Mouse (Mus musculus): Measurements from ENCODE around the gene Stap1. TPM values are rescaled to one million over a fixed set of nuclear protein-coding genes. Genes with fewer than 3 reads are reported as not detected.

Stap1 gene
- polyA plus RNA-seq, 1 experiment, result 0.08 TPM

- Histone ChIP-seq H3K4me3 (peak overlapping the region; percentile 67), H3K79me2 (ENCODE audit: control insufficient read depth, insufficient read depth) (peaks cover 36% of the 10 kb centered on the region), H3K36me3 (ENCODE audit: control insufficient read depth, insufficient read depth) (no peaks in the 10 kb centered on the region), H3K27me3 (ENCODE audit: control insufficient read depth, insufficient read depth, insufficient read length) (no peaks in the 10 kb centered on the region), H3K4me2 (ENCODE audit: low read depth) (peak overlapping the region; percentile 96), H3ac (ENCODE audit: control insufficient read depth, insufficient read length) (no peak overlapping the region)
- TF ChIP-seq POLR2AphosphoS2 (IDR thresholded peaks at IDR 0.05; ENCODE audit: insufficient read length, low read depth) (no peak), USF1 (IDR thresholded peaks at IDR 0.05; ENCODE audit: low read depth) (peak; percentile 87)
Measured at GRCm38 (mm10) chr5:86065876-86066550, 5.5 kb upstream of the Stap1 start.

- Histone ChIP-seq H3K79me2 (ENCODE audit: control insufficient read depth, insufficient read depth) (peaks cover 32% of the 10 kb centered on the region), H3K27me3 (ENCODE audit: control insufficient read depth, insufficient read depth, insufficient read length) (no peaks in the 10 kb centered on the region), H3ac (ENCODE audit: control insufficient read depth, insufficient read length) (no peak overlapping the region), H3K4me3 (peak overlapping the region; percentile 67), H3K4me2 (ENCODE audit: low read depth) (peak overlapping the region; percentile 96), H3K36me3 (ENCODE audit: control insufficient read depth, insufficient read depth) (no peaks in the 10 kb centered on the region)
- TF ChIP-seq MYOG (IDR thresholded peaks at IDR 0.05; ENCODE audit: control insufficient read depth in 1 of 3, insufficient read depth in 1 of 3, insufficient read length in 2 of 3, low read depth in 2 of 3), result no peak
- no peak for TF ChIP-seq USF1 (IDR thresholded peaks at IDR 0.05; ENCODE audit: low read depth)
- TF ChIP-seq TCF12 (IDR thresholded peaks at IDR 0.05; ENCODE audit: insufficient read depth, poor library complexity, severe bottlenecking), result no peak
- TF ChIP-seq POLR2A (IDR thresholded peaks at IDR 0.05; ENCODE audit: insufficient read length, low read depth), result no peak
- no peak for TF ChIP-seq MAX (IDR thresholded peaks at IDR 0.05; ENCODE audit: low read depth)
- no peak for TF ChIP-seq E2F4 (IDR thresholded peaks at IDR 0.05; ENCODE audit: insufficient read depth)
- no peak for TF ChIP-seq REST (IDR thresholded peaks at IDR 0.05; ENCODE audit: insufficient read depth, insufficient read length)
- no peak for TF ChIP-seq TCF3 (IDR thresholded peaks at IDR 0.05; ENCODE audit: insufficient read length, low read depth)
- no peak for TF ChIP-seq POLR2AphosphoS2 (IDR thresholded peaks at IDR 0.05; ENCODE audit: insufficient read length, low read depth)
- TF ChIP-seq CEBPB (IDR thresholded peaks at IDR 0.05; ENCODE audit: insufficient read depth, poor library complexity, severe bottlenecking), result no peak
- no peak for TF ChIP-seq MYOD1 (IDR thresholded peaks at IDR 0.05; ENCODE audit: control insufficient read depth in 1 of 3, insufficient read length in 2 of 3, low read depth in 2 of 3)
- TF ChIP-seq SRF (IDR thresholded peaks at IDR 0.05; ENCODE audit: control insufficient read depth, insufficient read length, low read depth), result no peak
Measured at GRCm38 (mm10) chr5:86066551-86066929, 5.0 kb upstream of the Stap1 start.

GRCm38 (mm10) chr5:86068451-86068850 lies 3.1 kb upstream of the Stap1 start:
- no peak overlapping the region for H3ac ChIP-seq (ENCODE audit: control insufficient read depth, insufficient read length)
- no peaks in the 10 kb centered on the region for H3K36me3 ChIP-seq (ENCODE audit: control insufficient read depth, insufficient read depth)
- no peak overlapping the region for H3K4me2 ChIP-seq (ENCODE audit: low read depth)
- peaks cover 14% of the 10 kb centered on the region for H3K79me2 ChIP-seq (ENCODE audit: control insufficient read depth, insufficient read depth)
- no peaks in the 10 kb centered on the region for H3K27me3 ChIP-seq (ENCODE audit: control insufficient read depth, insufficient read depth, insufficient read length)
- TF ChIP-seq POLR2A (IDR thresholded peaks at IDR 0.05; ENCODE audit: insufficient read length, low read depth) (no peak), TCF12 (IDR thresholded peaks at IDR 0.05; ENCODE audit: insufficient read depth, poor library complexity, severe bottlenecking) (no peak), TCF3 (IDR thresholded peaks at IDR 0.05; ENCODE audit: insufficient read length, low read depth) (no peak), SRF (IDR thresholded peaks at IDR 0.05; ENCODE audit: control insufficient read depth, insufficient read length, low read depth) (no peak), CEBPB (IDR thresholded peaks at IDR 0.05; ENCODE audit: insufficient read depth, poor library complexity, severe bottlenecking) (no peak), MYOD1 (IDR thresholded peaks at IDR 0.05; ENCODE audit: control insufficient read depth in 1 of 3, insufficient read length in 2 of 3, low read depth in 2 of 3) (no peak), MYOG (IDR thresholded peaks at IDR 0.05; ENCODE audit: control insufficient read depth in 1 of 3, insufficient read depth in 1 of 3, insufficient read length in 2 of 3, low read depth in 2 of 3) (no peak), E2F4 (IDR thresholded peaks at IDR 0.05; ENCODE audit: insufficient read depth) (no peak), POLR2AphosphoS2 (IDR thresholded peaks at IDR 0.05; ENCODE audit: insufficient read length, low read depth) (no peak), USF1 (IDR thresholded peaks at IDR 0.05; ENCODE audit: low read depth) (no peak), MAX (IDR thresholded peaks at IDR 0.05; ENCODE audit: low read depth) (no peak), REST (IDR thresholded peaks at IDR 0.05; ENCODE audit: insufficient read depth, insufficient read length) (no peak)
- no peak overlapping the region for H3K4me3 ChIP-seq

GRCm38 (mm10) chr5:86069121-86069520 lies 2.4 kb upstream of the Stap1 start:
- Histone ChIP-seq H3K4me3 (no peak overlapping the region), H3K27me3 (ENCODE audit: control insufficient read depth, insufficient read depth, insufficient read length) (no peaks in the 10 kb centered on the region), H3ac (ENCODE audit: control insufficient read depth, insufficient read length) (no peak overlapping the region), H3K4me2 (ENCODE audit: low read depth) (no peak overlapping the region), H3K79me2 (ENCODE audit: control insufficient read depth, insufficient read depth) (peaks cover 8% of the 10 kb centered on the region), H3K36me3 (ENCODE audit: control insufficient read depth, insufficient read depth) (no peaks in the 10 kb centered on the region)
- TF ChIP-seq E2F4 (IDR thresholded peaks at IDR 0.05; ENCODE audit: insufficient read depth) (no peak), REST (IDR thresholded peaks at IDR 0.05; ENCODE audit: insufficient read depth, insufficient read length) (no peak), MYOD1 (IDR thresholded peaks at IDR 0.05; ENCODE audit: control insufficient read depth in 1 of 3, insufficient read length in 2 of 3, low read depth in 2 of 3) (no peak), SRF (IDR thresholded peaks at IDR 0.05; ENCODE audit: control insufficient read depth, insufficient read length, low read depth) (no peak)

- no peak overlapping the region for H3K4me2 ChIP-seq (ENCODE audit: low read depth)
- H3K79me2 ChIP-seq (ENCODE audit: control insufficient read depth, insufficient read depth), result no peaks in the 10 kb centered on the region
- no peak overlapping the region for H3ac ChIP-seq (ENCODE audit: control insufficient read depth, insufficient read length)
- no peak overlapping the region for H3K4me3 ChIP-seq
- TF ChIP-seq SRF (IDR thresholded peaks at IDR 0.05; ENCODE audit: control insufficient read depth, insufficient read length, low read depth) (no peak), MYOG (IDR thresholded peaks at IDR 0.05; ENCODE audit: control insufficient read depth in 1 of 3, insufficient read depth in 1 of 3, insufficient read length in 2 of 3, low read depth in 2 of 3) (no peak), POLR2A (IDR thresholded peaks at IDR 0.05; ENCODE audit: insufficient read length, low read depth) (no peak), CEBPB (IDR thresholded peaks at IDR 0.05; ENCODE audit: insufficient read depth, poor library complexity, severe bottlenecking) (no peak), REST (IDR thresholded peaks at IDR 0.05; ENCODE audit: insufficient read depth, insufficient read length) (no peak), TCF12 (IDR thresholded peaks at IDR 0.05; ENCODE audit: insufficient read depth, poor library complexity, severe bottlenecking) (no peak), MAX (IDR thresholded peaks at IDR 0.05; ENCODE audit: low read depth) (no peak), POLR2AphosphoS2 (IDR thresholded peaks at IDR 0.05; ENCODE audit: insufficient read length, low read depth) (no peak), E2F4 (IDR thresholded peaks at IDR 0.05; ENCODE audit: insufficient read depth) (no peak), USF1 (IDR thresholded peaks at IDR 0.05; ENCODE audit: low read depth) (no peak), MYOD1 (IDR thresholded peaks at IDR 0.05; ENCODE audit: control insufficient read depth in 1 of 3, insufficient read length in 2 of 3, low read depth in 2 of 3) (no peak), TCF3 (IDR thresholded peaks at IDR 0.05; ENCODE audit: insufficient read length, low read depth) (no peak)
- no peaks in the 10 kb centered on the region for H3K27me3 ChIP-seq (ENCODE audit: control insufficient read depth, insufficient read depth, insufficient read length)
- H3K36me3 ChIP-seq (ENCODE audit: control insufficient read depth, insufficient read depth), result no peaks in the 10 kb centered on the region
Measured at GRCm38 (mm10) chr5:86072756-86073386, 1.3 kb downstream of the Stap1 start.

Measured in myocyte (in vitro differentiated cells).